Mouse (Mus musculus): ENCODE measurements around the gene Kri1. TPM values are rescaled to one million over a fixed set of nuclear protein-coding genes. Genes with fewer than 3 reads are reported as not detected.
"Not testable (repeated sequence)": the region's sequence is repeated elsewhere in the genome, so short reads cannot be mapped to it uniquely, and the experiment has no call there.

The Kri1 gene
- total and polyA plus RNA-seq, 2 experiments from 2014 or later, result 10.9 to 15.3 TPM

GRCm38 (mm10) chr9:21331365-21332140 is 43.8 kb upstream of the Kri1 start:
- 0 out of 2 replicates have a peak, but pooled peaks cover 6% of the 10 kb centered on the region for H3K4me1 ChIP-seq (ENCODE audit: insufficient read depth, low read length)
- H3K27me3 ChIP-seq (ENCODE audit: insufficient read depth, low read length), result no peaks in the 10 kb centered on the region
- H3K4me2 ChIP-seq (ENCODE audit: low read depth, low read length), result no peak overlapping the region
- no peaks in the 10 kb centered on the region for H3K36me3 ChIP-seq (ENCODE audit: insufficient read depth, low read length)
- H3K27ac ChIP-seq, result no peak overlapping the region
- no peaks in the 10 kb centered on the region for H3K9me3 ChIP-seq (ENCODE audit: low read length)
- TF ChIP-seq CTCF (IDR thresholded peaks at IDR 0.05; ENCODE audit: low read depth), result no peak
- ATAC-seq (no peak), DNase-seq (ENCODE audit: low spot score) (no peak)
- no peak overlapping the region for H3K9ac ChIP-seq (replicated peaks; ENCODE audit: low read length)
- no peak overlapping the region for H3K4me3 ChIP-seq (ENCODE audit: low read length)
- WGBS, result 84% methylated on average over 12 of the region's 12 CpGs

GRCm38 (mm10) chr9:21329699-21330289 is 42.0 kb upstream of the Kri1 start:
- WGBS, result 94% methylated on average over 10 of the region's 10 CpGs
- no peak overlapping the region for H3K27ac ChIP-seq
- no peaks in the 10 kb centered on the region for H3K27me3 ChIP-seq (ENCODE audit: insufficient read depth, low read length)
- H3K9me3 ChIP-seq (ENCODE audit: low read length), result no peaks in the 10 kb centered on the region
- DNase-seq (ENCODE audit: low spot score) (no peak), ATAC-seq (peak; percentile 13; the same call in 1 of the 2 replicates)
- TF ChIP-seq CTCF (IDR thresholded peaks at IDR 0.05; ENCODE audit: low read depth), result no peak
- H3K9ac ChIP-seq (replicated peaks; ENCODE audit: low read length), result no peak overlapping the region
- no peaks in the 10 kb centered on the region; the same call in 1 of the 2 replicates for H3K36me3 ChIP-seq (ENCODE audit: insufficient read depth, low read length)
- H3K4me3 ChIP-seq (ENCODE audit: low read length), result no peak overlapping the region
- 0 out of 2 replicates have a peak, but pooled peaks cover 6% of the 10 kb centered on the region for H3K4me1 ChIP-seq (ENCODE audit: insufficient read depth, low read length)
- no peak overlapping the region for H3K4me2 ChIP-seq (ENCODE audit: low read depth, low read length)

DNA sequence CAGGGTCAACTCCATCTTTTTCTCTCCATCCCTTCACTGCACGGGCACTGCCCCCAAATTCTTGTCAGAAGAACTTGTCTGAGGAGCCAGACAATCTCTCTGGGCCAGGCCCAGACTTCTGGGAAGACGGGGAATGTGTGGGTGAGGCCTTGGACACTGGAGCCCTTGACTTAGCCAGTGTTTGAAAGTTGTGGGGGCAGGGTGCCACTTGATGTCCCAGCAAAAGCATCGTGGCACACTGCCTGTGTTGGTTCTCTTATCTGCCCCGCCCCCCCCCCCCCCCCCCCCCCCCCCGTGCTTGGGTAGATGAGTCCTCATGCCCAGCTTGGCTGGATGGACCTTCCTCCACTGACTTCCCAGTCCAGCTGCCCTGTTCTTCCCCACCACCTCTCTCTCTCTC is 41.3 kb upstream of the Kri1 start:
- DNase-seq (ENCODE audit: low spot score) (no peak), ATAC-seq (no peak)
- Histone ChIP-seq H3K4me3 (ENCODE audit: low read length) (no peak overlapping the region), H3K27me3 (ENCODE audit: insufficient read depth, low read length) (no peaks in the 10 kb centered on the region), H3K9me3 (ENCODE audit: low read length) (no peaks in the 10 kb centered on the region), H3K4me2 (ENCODE audit: low read depth, low read length) (no peak overlapping the region), H3K27ac (no peak overlapping the region), H3K9ac (replicated peaks; ENCODE audit: low read length) (no peak overlapping the region), H3K4me1 (ENCODE audit: insufficient read depth, low read length) (0 out of 2 replicates have a peak, but pooled peaks cover 6% of the 10 kb centered on the region), H3K36me3 (ENCODE audit: insufficient read depth, low read length) (no peaks in the 10 kb centered on the region; the same call in 1 of the 2 replicates)
- TF ChIP-seq CTCF (IDR thresholded peaks at IDR 0.05; ENCODE audit: low read depth), result no peak
- WGBS, result 65% methylated on average over 3 of the region's 5 CpGs

- Histone ChIP-seq H3K27me3 (ENCODE audit: insufficient read depth, low read length) (no peaks in the 10 kb centered on the region), H3K4me3 (ENCODE audit: low read length) (no peak overlapping the region), H3K36me3 (ENCODE audit: insufficient read depth, low read length) (no peaks in the 10 kb centered on the region; the same call in 1 of the 2 replicates), H3K9me3 (ENCODE audit: low read length) (no peaks in the 10 kb centered on the region), H3K4me1 (ENCODE audit: insufficient read depth, low read length) (0 out of 2 replicates have a peak, but pooled peaks cover 6% of the 10 kb centered on the region), H3K27ac (no peak overlapping the region), H3K4me2 (ENCODE audit: low read depth, low read length) (no peak overlapping the region), H3K9ac (replicated peaks; ENCODE audit: low read length) (no peak overlapping the region)
- no peak for TF ChIP-seq CTCF (IDR thresholded peaks at IDR 0.05; ENCODE audit: low read depth)
- no peak for ATAC-seq
- no peak for DNase-seq (ENCODE audit: low spot score)
- 81% methylated on average over 3 of the region's 3 CpGs for WGBS
Observed at GRCm38 (mm10) chr9:21328041-21328440, 40.3 kb upstream of the Kri1 start.

DNA sequence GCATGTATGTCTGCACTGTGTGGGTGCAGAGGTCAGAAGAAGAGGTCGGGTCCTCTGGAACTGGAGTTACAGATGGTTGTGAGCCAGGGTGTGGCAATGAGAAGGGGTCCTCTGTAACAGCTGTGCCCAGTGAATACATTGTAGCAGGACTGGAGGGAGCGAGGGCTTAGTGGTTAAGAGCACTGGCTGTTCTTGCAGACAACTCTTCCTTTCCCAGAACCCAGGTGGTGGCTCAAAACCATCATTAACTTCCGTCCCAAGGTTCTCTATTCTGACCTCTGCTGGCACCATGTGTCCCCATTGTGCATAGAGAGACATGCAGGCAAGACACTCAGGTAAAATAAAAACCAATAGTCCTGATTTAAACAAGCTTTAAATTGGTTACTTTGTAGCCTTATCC is 39.8 kb upstream of the Kri1 start:
- 70% methylated on average over 3 of the region's 3 CpGs for WGBS
- DNase-seq (ENCODE audit: low spot score), result no peak

DNA sequence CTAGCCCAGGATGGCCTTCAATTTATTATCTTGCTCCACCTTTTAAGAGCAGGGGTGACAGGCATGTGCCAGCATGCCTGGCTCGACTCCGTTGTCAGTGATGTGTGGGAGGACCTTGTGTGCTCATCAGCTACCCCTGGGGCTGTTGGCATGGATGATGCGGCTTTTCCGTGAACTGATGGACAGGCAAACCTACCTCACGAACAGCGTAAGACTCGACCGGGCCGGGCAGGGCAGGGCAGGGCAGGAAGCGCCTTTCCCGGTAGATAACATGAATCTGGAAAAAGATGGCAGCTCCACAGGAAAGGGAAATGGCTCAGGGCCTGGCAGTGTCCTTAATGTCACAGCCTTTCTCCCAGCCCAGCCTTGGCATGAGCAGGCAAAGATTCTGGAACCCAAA is 36.5 kb upstream of the Kri1 start:
- Histone ChIP-seq H3K4me2 (ENCODE audit: low read depth, low read length) (no peak overlapping the region), H3K4me1 (ENCODE audit: insufficient read depth, low read length) (peaks cover 10% of the 10 kb centered on the region; the same call in 1 of the 2 replicates), H3K36me3 (ENCODE audit: insufficient read depth, low read length) (no peaks in the 10 kb centered on the region; the same call in 1 of the 2 replicates), H3K27me3 (ENCODE audit: insufficient read depth, low read length) (no peaks in the 10 kb centered on the region), H3K4me3 (ENCODE audit: low read length) (no peak overlapping the region), H3K9me3 (ENCODE audit: low read length) (no peaks in the 10 kb centered on the region), H3K27ac (no peak overlapping the region), H3K9ac (replicated peaks; ENCODE audit: low read length) (no peak overlapping the region)
- ATAC-seq (no peak), DNase-seq (ENCODE audit: low spot score) (no peak)
- TF ChIP-seq CTCF (IDR thresholded peaks at IDR 0.05; ENCODE audit: low read depth), result no peak
- 93% methylated on average over 11 of the region's 11 CpGs for WGBS

More for the DNA sequence above, 39.8 kb upstream of the Kri1 start:
- Histone ChIP-seq H3K27me3 (ENCODE audit: insufficient read depth, low read length) (no peaks in the 10 kb centered on the region), H3K4me2 (ENCODE audit: low read depth, low read length) (no peak overlapping the region), H3K27ac (no peak overlapping the region), H3K9me3 (ENCODE audit: low read length) (no peaks in the 10 kb centered on the region), H3K36me3 (ENCODE audit: insufficient read depth, low read length) (no peaks in the 10 kb centered on the region; the same call in 1 of the 2 replicates), H3K4me3 (ENCODE audit: low read length) (no peak overlapping the region), H3K4me1 (ENCODE audit: insufficient read depth, low read length) (0 out of 2 replicates have a peak, but pooled peaks cover 4% of the 10 kb centered on the region), H3K9ac (replicated peaks; ENCODE audit: low read length) (no peak overlapping the region)
- TF ChIP-seq CTCF (IDR thresholded peaks at IDR 0.05; ENCODE audit: low read depth), result no peak
- ATAC-seq, result no peak

DNA sequence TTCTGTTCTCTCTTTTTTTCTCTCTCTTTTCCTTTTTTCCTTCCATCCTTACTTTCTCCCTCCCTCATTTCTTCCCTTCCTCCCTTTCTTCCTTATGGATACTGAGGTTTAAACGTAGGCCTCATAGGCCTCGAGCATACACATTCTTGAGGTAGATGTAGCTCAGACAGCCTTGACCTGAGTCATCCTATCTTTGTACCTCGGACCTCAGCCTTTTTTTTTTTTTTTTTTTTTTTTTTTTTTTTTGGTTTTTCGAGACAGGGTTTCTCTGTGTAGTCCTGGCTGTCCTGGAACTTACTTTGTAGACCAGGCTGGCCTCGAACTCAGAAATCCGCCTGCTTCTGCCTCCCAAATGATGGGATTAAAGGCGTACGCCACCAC is 35.1 kb upstream of the Kri1 start:
- H3K27ac ChIP-seq; H3K9me3 ChIP-seq (ENCODE audit: low read length); H3K4me3 ChIP-seq (ENCODE audit: low read length); H3K27me3 ChIP-seq (ENCODE audit: insufficient read depth, low read length); H3K36me3 ChIP-seq (ENCODE audit: insufficient read depth, low read length); H3K9ac ChIP-seq (replicated peaks; ENCODE audit: low read length); DNase-seq (ENCODE audit: low spot score); ATAC-seq: not testable (repeated sequence)
- Histone ChIP-seq H3K4me2 (ENCODE audit: low read depth, low read length) (0 out of 2 replicates have a peak overlapping the region, but pooled peaks have one; percentile 65), H3K4me1 (ENCODE audit: insufficient read depth, low read length) (peaks cover 10% of the 10 kb centered on the region; the same call in 1 of the 2 replicates)
- WGBS, result 88% methylated on average over 7 of the region's 8 CpGs
